Mouse (Mus musculus) heart, adult 2 months (tissue): Measurements from ENCODE around the gene Stk40. TPM values are rescaled to one million over a fixed set of nuclear protein-coding genes. Genes with fewer than 3 reads are reported as not detected.

Experiments used
- DNase-seq, 2 experiments: peaks; one replicate each; pipeline ENCODE4 v3.0.0; 2021
- H3K27ac ChIP-seq: fragments of 200-600 bp; 2 replicates; pipeline ENCODE4 v1.8.1; 2022
- H3K27me3 ChIP-seq: fragments of 200-500 bp; 2 replicates; pipeline ENCODE4 v1.6.1; 2012; ENCODE audit warnings: mild to moderate bottlenecking, low read length, inconsistent platforms, mixed read lengths; ENCODE audit not compliant: control insufficient read depth, insufficient read depth
- H3K36me3 ChIP-seq: fragments of 200-500 bp; 2 replicates; pipeline ENCODE4 v1.6.1; 2012; ENCODE audit warnings: low read length, inconsistent platforms; ENCODE audit not compliant: control insufficient read depth, insufficient read depth
- H3K4me1 ChIP-seq: fragments of 200-500 bp; 2 replicates; pipeline ENCODE4 v1.6.1; 2011; ENCODE audit warnings: low read length; ENCODE audit not compliant: control insufficient read depth, insufficient read depth
- H3K4me3 ChIP-seq: fragments of 200-600 bp; 2 replicates; pipeline ENCODE4 v1.8.1; 2022
- H3K79me2 ChIP-seq: fragments of 200-500 bp; replicated peaks from 2 replicates; pipeline ENCODE4 v1.6.1; 2012; ENCODE audit warnings: mild to moderate bottlenecking, inconsistent platforms, low read length, moderate library complexity, mixed read lengths; ENCODE audit not compliant: control insufficient read depth, insufficient read depth
- H3K9ac ChIP-seq: fragments of 200-500 bp; 2 replicates; pipeline ENCODE4 v1.6.1; 2012; ENCODE audit warnings: low read depth, mild to moderate bottlenecking, control low read depth, inconsistent platforms, low read length, mixed read lengths
- CTCF ChIP-seq: fragments of 200-600 bp; IDR thresholded peaks from 2 replicates; pipeline ENCODE4 v1.8.1; 2022; ENCODE audit warnings: antibody characterized with exemption, mild to moderate bottlenecking, moderate library complexity
- EP300 ChIP-seq: fragments of 200-500 bp; IDR thresholded peaks from 2 replicates; pipeline ENCODE4 v1.6.1; 2011; ENCODE audit warnings: low read depth, low read length, control low read depth; ENCODE audit not compliant: insufficient read depth
- POLR2A ChIP-seq: fragments of 200-500 bp; IDR thresholded peaks from 2 replicates; pipeline ENCODE4 v1.6.1; 2011; ENCODE audit warnings: mild to moderate bottlenecking, low read depth, low read length, control low read depth; ENCODE audit not compliant: insufficient read depth
- WGBS: fragments of 180-500 bp; shearing (Covaris S2); methylation state at CpG from one replicate; pipeline ENCODE4 v1.1.7; 2018; 5-methylcytosine and 5-hydroxymethylcytosine counted together
- intact Hi-C: fragments of 180-260 bp; cut with DNase I; formaldehyde crosslinking; loops from one replicate; pipeline ENCODE4 v1.15.1; 2025
- polyA plus RNA-seq: library from polyadenylated mRNA; depleted of rRNA; stranded (reverse); fragments of >200 nt; gene quantifications from 2 replicates; pipeline ENCODE4 v1.2.3, GENCODE M21; 2012; rRNA removed
- total RNA-seq, 2 experiments: library from RNA; stranded (reverse); gene quantifications; 2 replicates each; pipeline ENCODE4 v1.2.3; 2021

The Stk40 gene
- total and polyA plus RNA-seq, 3 experiments, result 36.7 to 53.8 (median 41.6) TPM

- no peak overlapping the region for H3K4me3 ChIP-seq
- peaks cover 4% of the 10 kb centered on the region; the same call in 1 of the 2 replicates for H3K79me2 ChIP-seq
- H3K36me3 ChIP-seq, result peaks cover 34% of the 10 kb centered on the region
- intact Hi-C loops, result loop anchor here (1.0 to 2.0 kb wide), 3 partner anchors 45 to 129 kb away; no protein-coding TSS in a partner anchor
- TF ChIP-seq CTCF, result peak; percentile 91
- TF ChIP-seq POLR2A, result no peak
- TF ChIP-seq EP300, result peak; percentile 94
- no peak overlapping the region for H3K9ac ChIP-seq
- no peaks in the 10 kb centered on the region for H3K27me3 ChIP-seq
- H3K27ac ChIP-seq, result no peak overlapping the region; the same call in 1 of the 2 replicates
- WGBS, result 38% methylated on average over 7 of the region's 7 CpGs
- peaks cover 4% of the 10 kb centered on the region for H3K4me1 ChIP-seq
- peak in 1 of 2 experiments; percentile 50 for DNase-seq
These were observed 77.6 kb downstream of the Stk40 start for GRCm38 (mm10) chr4:126181170-126181957.

GRCm38 (mm10) chr4:126183034-126183433 is 79.3 kb downstream of the Stk40 start:
- Histone ChIP-seq H3K4me1 (peaks cover 6% of the 10 kb centered on the region), H3K36me3 (peaks cover 38% of the 10 kb centered on the region), H3K27ac (no peak overlapping the region), H3K27me3 (no peaks in the 10 kb centered on the region), H3K9ac (no peak overlapping the region), H3K79me2 (peaks cover 2% of the 10 kb centered on the region; the same call in 1 of the 2 replicates), H3K4me3 (no peak overlapping the region)
- TF ChIP-seq CTCF, result no peak
- TF ChIP-seq POLR2A, result no peak
- no peak for TF ChIP-seq EP300
- intact Hi-C loops, result no loop called here
- WGBS, result 63% methylated on average over 5 of the region's 5 CpGs
- no peak for DNase-seq

GRCm38 (mm10) chr4:126187096-126187495 is 83.3 kb downstream of the Stk40 start:
- intact Hi-C loops, result loop anchor here (2.0 kb wide), 1 partner anchor 14 kb away; no protein-coding TSS in a partner anchor
- no peak for DNase-seq
- Histone ChIP-seq H3K4me1 (peaks cover 2% of the 10 kb centered on the region), H3K36me3 (peaks cover 35% of the 10 kb centered on the region), H3K79me2 (no peaks in the 10 kb centered on the region; the same call in 1 of the 2 replicates), H3K9ac (no peak overlapping the region), H3K4me3 (no peak overlapping the region), H3K27me3 (no peaks in the 10 kb centered on the region), H3K27ac (no peak overlapping the region)
- TF ChIP-seq CTCF (no peak), POLR2A (no peak), EP300 (no peak)
- 62% methylated on average over 3 of the region's 3 CpGs for WGBS

Other genes starting within 250 kb of the Stk40 start
- gene Csf3r, start 79.4 kb upstream of the Stk40 start, total RNA-seq, result 1 to 10 TPM; 1.6 to 1.8 TPM
- gene Csf3r, start 79.4 kb upstream of the Stk40 start, polyA plus RNA-seq, result 2.9 and 9.0 TPM in 2 replicates
- gene Mrps15, start 57.0 kb upstream of the Stk40 start, total RNA-seq, result 10 to 100 TPM; 74.9 to 78.1 TPM
- 33.7 and 40.4 TPM in 2 replicates for gene Mrps15, start 57.0 kb upstream of the Stk40 start, polyA plus RNA-seq
- 1 to 10 TPM; 1.6 to 2.8 TPM for gene Oscp1, start 45.4 kb upstream of the Stk40 start, total RNA-seq
- 1.00 and 1.2 TPM in 2 replicates for gene Oscp1, start 45.4 kb upstream of the Stk40 start, polyA plus RNA-seq
- 10 to 100 TPM; 17.0 to 18.9 TPM for gene Lsm10, start 7.3 kb upstream of the Stk40 start, total RNA-seq
- 33.1 and 33.8 TPM in 2 replicates for gene Lsm10, start 7.3 kb upstream of the Stk40 start, polyA plus RNA-seq
- gene Eva1b, start 43.8 kb downstream of the Stk40 start, total RNA-seq, result 10 to 100 TPM in 1 of 2 experiments, 1 to 10 TPM in 1; 9.5 to 11.9 TPM
- 15.2 and 19.7 TPM in 2 replicates for gene Eva1b, start 43.8 kb downstream of the Stk40 start, polyA plus RNA-seq
- 1 to 10 TPM; 1.5 to 2.7 TPM for gene Sh3d21, start 59.5 kb downstream of the Stk40 start, total RNA-seq
- gene Sh3d21, start 59.5 kb downstream of the Stk40 start, polyA plus RNA-seq, result 1.9 and 2.0 TPM in 2 replicates
- 100 to 1,000 TPM; 100 to 118 TPM for gene Thrap3, start 98.8 kb downstream of the Stk40 start, total RNA-seq
- gene Thrap3, start 98.8 kb downstream of the Stk40 start, polyA plus RNA-seq, result 37.9 and 61.4 TPM in 2 replicates
- 100 to 1,000 TPM; 253 to 267 TPM for gene Map7d1, start 152.4 kb downstream of the Stk40 start, total RNA-seq
- gene Map7d1, start 152.4 kb downstream of the Stk40 start, polyA plus RNA-seq, result 149 and 161 TPM in 2 replicates
- 10 to 100 TPM; 46.3 to 49.5 TPM for gene Trappc3, start 158.4 kb downstream of the Stk40 start, total RNA-seq
- 41.0 and 65.9 TPM in 2 replicates for gene Trappc3, start 158.4 kb downstream of the Stk40 start, polyA plus RNA-seq
- gene Col8a2, start 182.8 kb downstream of the Stk40 start, total RNA-seq, result under 1 TPM; 0.57 to 0.66 TPM
- 0.45 and 0.91 TPM in 2 replicates for gene Col8a2, start 182.8 kb downstream of the Stk40 start, polyA plus RNA-seq
- 10 to 100 TPM; 12.9 to 13.0 TPM for gene Adprhl2, start 217.7 kb downstream of the Stk40 start, total RNA-seq
- 14.7 and 16.0 TPM in 2 replicates for gene Adprhl2, start 217.7 kb downstream of the Stk40 start, polyA plus RNA-seq
- gene Tekt2, start 221.7 kb downstream of the Stk40 start, total RNA-seq, result under 1 TPM; 0.37 to 0.39 TPM
- gene Tekt2, start 221.7 kb downstream of the Stk40 start, polyA plus RNA-seq, result 1.5 and 1.9 TPM in 2 replicates